Mouse (Mus musculus): ENCODE measurements around the gene Olfr470. TPM values are rescaled to one million over a fixed set of nuclear protein-coding genes. Genes with fewer than 3 reads are reported as not detected.

Gene Olfr470
- polyA plus RNA-seq, 1 experiment from 2014 or later, result not detected

Other genes with a start within 250 kb of the Olfr470 start
- gene 5330417H12Rik, start 222.3 kb downstream of the Olfr470 start, polyA plus RNA-seq (2015; fragmentation: Nextera tagmentation; extraction: Ambion mirVana), result not detected in 2 replicates
- 0.35 and 0.44 TPM in 2 replicates for gene Cyb5r2, start 89.5 kb downstream of the Olfr470 start, polyA plus RNA-seq (2015; fragmentation: Nextera tagmentation; extraction: Ambion mirVana)
- gene Ovch2, start 46.3 kb downstream of the Olfr470 start, polyA plus RNA-seq (2015; fragmentation: Nextera tagmentation; extraction: Ambion mirVana), result not detected in 2 replicates
- not detected in 2 replicates for gene Olfr467, start 35.2 kb downstream of the Olfr470 start, polyA plus RNA-seq (2015; fragmentation: Nextera tagmentation; extraction: Ambion mirVana)
- not detected in 2 replicates for gene Olfr469, start 21.9 kb downstream of the Olfr470 start, polyA plus RNA-seq (2015; fragmentation: Nextera tagmentation; extraction: Ambion mirVana)
- gene Olfr472, start 50.4 kb upstream of the Olfr470 start, polyA plus RNA-seq (2015; fragmentation: Nextera tagmentation; extraction: Ambion mirVana), result not detected in 2 replicates
- not detected in 2 replicates for gene Olfr473, start 83.0 kb upstream of the Olfr470 start, polyA plus RNA-seq (2015; fragmentation: Nextera tagmentation; extraction: Ambion mirVana)
- not detected in 2 replicates for gene Olfr474, start 107.2 kb upstream of the Olfr470 start, polyA plus RNA-seq (2015; fragmentation: Nextera tagmentation; extraction: Ambion mirVana)
- not detected in 2 replicates for gene Olfr476, start 117.3 kb upstream of the Olfr470 start, polyA plus RNA-seq (2015; fragmentation: Nextera tagmentation; extraction: Ambion mirVana)
- not detected in 2 replicates for gene Olfr477, start 139.2 kb upstream of the Olfr470 start, polyA plus RNA-seq (2015; fragmentation: Nextera tagmentation; extraction: Ambion mirVana)
- not detected in 2 replicates for gene Olfr478, start 186.5 kb upstream of the Olfr470 start, polyA plus RNA-seq (2015; fragmentation: Nextera tagmentation; extraction: Ambion mirVana)
- gene Olfr479, start 203.2 kb upstream of the Olfr470 start, polyA plus RNA-seq (2015; fragmentation: Nextera tagmentation; extraction: Ambion mirVana), result not detected in 2 replicates
- gene Olfr480, start 219.9 kb upstream of the Olfr470 start, polyA plus RNA-seq (2015; fragmentation: Nextera tagmentation; extraction: Ambion mirVana), result not detected in 2 replicates
- not detected in 2 replicates for gene Olfr481, start 232.4 kb upstream of the Olfr470 start, polyA plus RNA-seq (2015; fragmentation: Nextera tagmentation; extraction: Ambion mirVana)